Mouse (Mus musculus) heart, adult 2 months (tissue): ENCODE results near the gene B4galt3.

Experiments
- CTCF ChIP-seq: fragments of 200-600 bp; IDR thresholded peaks from 2 replicates; pipeline ENCODE4 v1.8.1; 2022; ENCODE audit warnings: antibody characterized with exemption, mild to moderate bottlenecking, moderate library complexity
- POLR2A ChIP-seq: fragments of 200-500 bp; IDR thresholded peaks from 2 replicates; pipeline ENCODE4 v1.6.1; 2011; ENCODE audit warnings: mild to moderate bottlenecking, low read depth, low read length, control low read depth; ENCODE audit not compliant: insufficient read depth

- TF ChIP-seq POLR2A = no peak
- TF ChIP-seq CTCF = no peak
These were observed 34.3 kb upstream of the B4galt3 start for GRCm38 (mm10) chr1:171235791-171236190.
